26 mouse cellular contexts compared by ENCODE assay signal in genomic region chr8:11079805-11080204, GRCm38 (mm10).
A peak's percentile ranks its signal among the peaks of the same experiment; 100 is the strongest.
DNase-seq lines count a peak whose midpoint lies in the region; ATAC-seq and TF ChIP-seq lines count a peak whose summit lies in the region.
"Had no signal": no experiment of that assay in that cellular context is flagged by ENCODE, and none has a peak within 500 bp of the region (broad histone marks: within the 10 kb centered on the region; RNA-seq: fewer than 3 reads in every experiment).

No protein-coding gene starts in this region.

- no peak overlapping the region for H3K4me2 ChIP-seq in embryonic facial prominence, embryonic 14.5 days (ENCODE audit: low read depth, low read length)
- no peak overlapping the region for H3K4me2 ChIP-seq in lung, embryonic 14.5 days
- H3K4me2 ChIP-seq in intestine, embryonic 15.5 days (replicated peaks), result no peak overlapping the region
- H3K4me2 ChIP-seq: embryonic facial prominence, embryonic 15.5 days; forebrain, embryonic 12.5 days; forebrain, embryonic 15.5 days; heart, embryonic 13.5 days; hindbrain, embryonic 14.5 days had no signal

- TF ChIP-seq CTCF in lung, embryonic 14.5 days (IDR thresholded peaks at IDR 0.05; ENCODE audit: low read depth), result no peak

- H3K9ac ChIP-seq in embryonic facial prominence, embryonic 14.5 days (ENCODE audit: low read depth, low read length), result no peak overlapping the region
- no peak overlapping the region for H3K9ac ChIP-seq in lung, embryonic 14.5 days
- H3K9ac ChIP-seq in intestine, embryonic 15.5 days, result no peak overlapping the region
- H3K9ac ChIP-seq: embryonic facial prominence, embryonic 15.5 days; forebrain, embryonic 12.5 days; forebrain, embryonic 15.5 days; heart, embryonic 13.5 days; hindbrain, embryonic 14.5 days had no signal

- H3K27me3 ChIP-seq in embryonic facial prominence, embryonic 14.5 days (replicated peaks; ENCODE audit: control insufficient read depth, insufficient read depth, low read length), result no peaks in the 10 kb centered on the region
- H3K27me3 ChIP-seq in embryonic facial prominence, embryonic 10.5 days (replicated peaks; ENCODE audit: low read depth, poor library complexity, severe bottlenecking), result no peaks in the 10 kb centered on the region
- no peaks in the 10 kb centered on the region for H3K27me3 ChIP-seq in lung, embryonic 14.5 days (ENCODE audit: insufficient read depth, low read length)
- H3K27me3 ChIP-seq in intestine, embryonic 15.5 days (replicated peaks), result no peaks in the 10 kb centered on the region
- H3K27me3 ChIP-seq: forebrain, embryonic 12.5 days; forebrain, embryonic 15.5 days; heart, embryonic 13.5 days had no signal

- peaks cover 22% of the 10 kb centered on the region for H3K4me1 ChIP-seq in embryonic facial prominence, embryonic 14.5 days (ENCODE audit: control insufficient read depth, insufficient read depth, low read length)
- no peaks in the 10 kb centered on the region for H3K4me1 ChIP-seq in embryonic facial prominence, embryonic 10.5 days
- H3K4me1 ChIP-seq in lung, embryonic 14.5 days (ENCODE audit: insufficient read depth), result peaks cover 4% of the 10 kb centered on the region; the same call in 1 of the 2 replicates
- H3K4me1 ChIP-seq in intestine, embryonic 15.5 days (replicated peaks), result peaks cover 20% of the 10 kb centered on the region

- no peaks in the 10 kb centered on the region for H3K9me3 ChIP-seq in embryonic facial prominence, embryonic 14.5 days (ENCODE audit: control insufficient read depth, low read length)
- no peaks in the 10 kb centered on the region for H3K9me3 ChIP-seq in embryonic facial prominence, embryonic 10.5 days
- no peaks in the 10 kb centered on the region for H3K9me3 ChIP-seq in lung, embryonic 14.5 days (ENCODE audit: low read depth, low read length)
- H3K9me3 ChIP-seq in intestine, embryonic 15.5 days, result no peaks in the 10 kb centered on the region
- H3K9me3 ChIP-seq: embryonic facial prominence, embryonic 15.5 days; forebrain, embryonic 12.5 days; forebrain, embryonic 15.5 days; heart, embryonic 10.5 days; heart, embryonic 13.5 days had no signal

- no peak overlapping the region for H3K27ac ChIP-seq in embryonic facial prominence, embryonic 14.5 days (replicated peaks; ENCODE audit: low read depth, low read length)
- H3K27ac ChIP-seq in embryonic facial prominence, embryonic 10.5 days (replicated peaks), result no peak overlapping the region
- H3K27ac ChIP-seq in lung, embryonic 14.5 days (ENCODE audit: low read depth), result no peak overlapping the region
- no peak overlapping the region for H3K27ac ChIP-seq in intestine, embryonic 15.5 days
- H3K27ac ChIP-seq: forebrain, embryonic 12.5 days; forebrain, embryonic 15.5 days; heart, adult 2 months; heart, embryonic 10.5 days; heart, embryonic 13.5 days; hindbrain, embryonic 14.5 days; hindbrain, postnatal 0 days had no signal

- peak; percentile 49 for DNase-seq in embryonic facial prominence, embryonic 14.5 days (ENCODE audit: low spot score)
- no peak for DNase-seq in embryonic facial prominence, embryonic 10.5 days (ENCODE audit: low spot score)
- peak; percentile 37 for DNase-seq in lung, embryonic 14.5 days
- no peak for DNase-seq in lung, postnatal 10 days
- DNase-seq in left cerebral cortex, adult 11 months (ENCODE audit: low spot score), result no peak
- DNase-seq: adrenal gland, adult 8-10 months; adrenal gland, postnatal 25 days; cerebellum, adult 11-12 months; cerebellum, adult 8-10 months; cerebellum, postnatal 10 days; cerebellum, postnatal 36 days; embryo, embryonic 11 days; gastrocnemius, postnatal 10 days; gastrocnemius, postnatal 36 days; heart, adult 2 months; heart, postnatal 14 days; heart, postnatal 4 days had no signal

- H3K4me3 ChIP-seq in embryonic facial prominence, embryonic 14.5 days (ENCODE audit: low read depth, low read length), result no peak overlapping the region
- H3K4me3 ChIP-seq in embryonic facial prominence, embryonic 10.5 days, result no peak overlapping the region
- H3K4me3 ChIP-seq in lung, embryonic 14.5 days (ENCODE audit: low read depth, low read length), result no peak overlapping the region
- no peak overlapping the region for H3K4me3 ChIP-seq in intestine, embryonic 15.5 days (replicated peaks)
- H3K4me3 ChIP-seq: embryonic facial prominence, embryonic 15.5 days; forebrain, embryonic 12.5 days; forebrain, embryonic 15.5 days; heart, adult 2 months; heart, embryonic 10.5 days; heart, embryonic 13.5 days had no signal

- ATAC-seq in embryonic facial prominence, embryonic 14.5 days (ENCODE audit: low read depth), result no peak
- 0 out of 2 replicates have a peak, but pooled peaks have one; percentile 32 for ATAC-seq in lung, embryonic 14.5 days (ENCODE audit: insufficient read depth)
- peak; percentile 63 for ATAC-seq in intestine, embryonic 15.5 days
- ATAC-seq: activated CD4-positive, CD25-positive, alpha-beta regulatory T cell, adult 4 months; forebrain, embryonic 15.5 days; hindbrain, postnatal 0 days had no signal

- no peaks in the 10 kb centered on the region for H3K36me3 ChIP-seq in embryonic facial prominence, embryonic 14.5 days (ENCODE audit: control insufficient read depth, insufficient read depth, low read length)
- H3K36me3 ChIP-seq in embryonic facial prominence, embryonic 10.5 days (replicated peaks), result no peaks in the 10 kb centered on the region
- no peaks in the 10 kb centered on the region for H3K36me3 ChIP-seq in lung, embryonic 14.5 days (ENCODE audit: insufficient read depth)
- H3K36me3 ChIP-seq in intestine, embryonic 15.5 days, result no peaks in the 10 kb centered on the region
- H3K36me3 ChIP-seq: embryonic facial prominence, embryonic 15.5 days; forebrain, embryonic 12.5 days; forebrain, embryonic 15.5 days; heart, embryonic 10.5 days; heart, embryonic 13.5 days had no signal

- WGBS in embryonic facial prominence, embryonic 14.5 days, result 56% methylated on average over 11 of the region's 11 CpGs
- WGBS in embryonic facial prominence, embryonic 10.5 days, result 84% methylated on average over 11 of the region's 11 CpGs
- WGBS in lung, embryonic 14.5 days, result 34% methylated on average over 11 of the region's 11 CpGs
- 44% methylated on average over 11 of the region's 11 CpGs for WGBS in intestine, embryonic 15.5 days

Comparison
In these comparisons a context has a peak if more than half of its experiments do, and no peak if none do; other contexts are left out.
1. DNase-seq: peak in embryonic facial prominence, embryonic 14.5 days (single experiment) and lung, embryonic 14.5 days (single experiment); none in embryonic facial prominence, embryonic 10.5 days (single experiment), lung, postnatal 10 days (single experiment) and left cerebral cortex, adult 11 months (single experiment).